ENCODE assay signal across 19 mouse cellular contexts in the genomic region with DNA sequence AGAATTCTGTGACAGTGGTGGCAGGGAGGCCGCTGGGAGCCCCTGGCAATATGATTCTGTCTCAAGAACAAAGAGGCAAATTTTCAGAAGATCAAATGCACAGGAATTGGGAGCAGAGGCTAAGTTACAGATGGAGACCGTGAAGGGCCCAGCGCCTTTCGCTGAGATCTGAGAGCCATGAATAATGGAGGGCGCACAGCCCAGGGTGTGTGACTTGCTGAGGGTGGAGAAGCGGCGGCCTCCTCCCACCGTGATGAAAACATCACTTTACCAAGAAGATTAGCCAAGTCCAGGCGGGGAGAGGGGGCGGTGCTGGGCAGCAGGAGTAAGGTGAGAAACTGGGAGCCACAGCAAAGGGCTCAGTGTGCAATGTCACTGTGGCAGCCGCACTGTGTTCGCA.
DNase-seq lines count a peak whose midpoint lies in the region; ATAC-seq and TF ChIP-seq lines count a peak whose summit lies in the region.
"Had no signal": no experiment of that assay in that cellular context is flagged by ENCODE, and none has a peak within 500 bp of the region (broad histone marks: within the 10 kb centered on the region; RNA-seq: fewer than 3 reads in every experiment).

No protein-coding gene starts in this region.

- in situ Hi-C loops in ES-E14 (cut with MboI; ENCODE audit: low sequenced_read_pairs in 2 of 2, unreplicated experiment in 2 of 2), result no loop called here

- no peak overlapping the region for H3K4me2 ChIP-seq in midbrain, embryonic 11.5 days
- H3K4me2 ChIP-seq in midbrain, postnatal 0 days (ENCODE audit: low read depth, low read length, poor library complexity, severe bottlenecking), result no peak overlapping the region
- no peak overlapping the region for H3K4me2 ChIP-seq in midbrain, embryonic 12.5 days (replicated peaks)
- no peak overlapping the region for H3K4me2 ChIP-seq in liver, embryonic 11.5 days
- H3K4me2 ChIP-seq: forebrain, embryonic 15.5 days; heart, embryonic 11.5 days; heart, embryonic 15.5 days; hindbrain, embryonic 13.5 days had no signal

- no peak for ATAC-seq in midbrain, embryonic 11.5 days (ENCODE audit: low FRiP score)
- no peak for ATAC-seq in midbrain, postnatal 0 days (ENCODE audit: low FRiP score)
- no peak for ATAC-seq in midbrain, embryonic 12.5 days (ENCODE audit: low FRiP score, low read depth)
- no peak for ATAC-seq in liver, embryonic 11.5 days (replicated peaks; ENCODE audit: low FRiP score)
- ATAC-seq: activated CD4-positive, CD25-positive, alpha-beta regulatory T cell, adult 4 months; forebrain, embryonic 15.5 days; hindbrain, postnatal 0 days; Patski had no signal

- H3K9ac ChIP-seq in midbrain, embryonic 11.5 days (ENCODE audit: low read length), result peak overlapping the region; percentile 27; the same call in 1 of the 2 replicates
- no peak overlapping the region for H3K9ac ChIP-seq in midbrain, postnatal 0 days (replicated peaks; ENCODE audit: low read length, poor library complexity, severe bottlenecking)
- peak overlapping the region; percentile 13; the same call in 1 of the 2 replicates for H3K9ac ChIP-seq in ES-E14 (ENCODE audit: insufficient read depth, low read depth, low read length, poor library complexity, severe bottlenecking)
- no peak overlapping the region for H3K9ac ChIP-seq in midbrain, embryonic 12.5 days (replicated peaks)
- H3K9ac ChIP-seq in liver, embryonic 11.5 days (ENCODE audit: low read depth, low read length), result no peak overlapping the region
- H3K9ac ChIP-seq: forebrain, embryonic 15.5 days; heart, embryonic 15.5 days; hindbrain, embryonic 13.5 days had no signal

- WGBS in midbrain, embryonic 11.5 days, result 35% methylated on average over 12 of the region's 12 CpGs
- WGBS in midbrain, postnatal 0 days, result 23% methylated on average over 12 of the region's 12 CpGs
- WGBS in midbrain, embryonic 12.5 days, result 25% methylated on average over 12 of the region's 12 CpGs
- WGBS in liver, embryonic 11.5 days, result 28% methylated on average over 12 of the region's 12 CpGs

- no peaks in the 10 kb centered on the region for H3K9me3 ChIP-seq in midbrain, embryonic 11.5 days (ENCODE audit: control insufficient read depth, low read length)
- no peaks in the 10 kb centered on the region for H3K9me3 ChIP-seq in midbrain, postnatal 0 days (ENCODE audit: low read length)
- H3K9me3 ChIP-seq in ES-E14 (ENCODE audit: control insufficient read depth, insufficient read depth, low read depth, low read length), result no peaks in the 10 kb centered on the region
- no peaks in the 10 kb centered on the region for H3K9me3 ChIP-seq in midbrain, embryonic 12.5 days
- H3K9me3 ChIP-seq in liver, embryonic 11.5 days (ENCODE audit: control insufficient read depth, low read length), result no peaks in the 10 kb centered on the region
- H3K9me3 ChIP-seq: forebrain, embryonic 15.5 days; heart, embryonic 15.5 days; hindbrain, embryonic 13.5 days had no signal

- no peak overlapping the region for H3K4me3 ChIP-seq in midbrain, embryonic 11.5 days (ENCODE audit: low read depth, low read length)
- H3K4me3 ChIP-seq in midbrain, postnatal 0 days (ENCODE audit: low read depth, low read length), result no peak overlapping the region
- peak overlapping the region in 1 of 2 experiments; percentile 56; a peak in 2 of 4 replicates for H3K4me3 ChIP-seq in ES-E14 (ENCODE audit: insufficient read depth in 1 of 2, low read depth in 1 of 2, low read length in 2 of 2, poor library complexity in 1 of 2, severe bottlenecking in 1 of 2)
- no peak overlapping the region for H3K4me3 ChIP-seq in midbrain, embryonic 12.5 days
- no peak overlapping the region for H3K4me3 ChIP-seq in liver, embryonic 11.5 days (ENCODE audit: low read depth, low read length)
- H3K4me3 ChIP-seq: forebrain, embryonic 15.5 days; heart, adult 2 months; heart, embryonic 15.5 days; hindbrain, embryonic 13.5 days had no signal

- peaks cover 9% of the 10 kb centered on the region; the same call in 1 of the 2 replicates for H3K27me3 ChIP-seq in midbrain, embryonic 11.5 days (ENCODE audit: control insufficient read depth, insufficient read depth, low read length)
- H3K27me3 ChIP-seq in midbrain, postnatal 0 days (ENCODE audit: insufficient read depth, low read length), result no peaks in the 10 kb centered on the region
- peaks cover 46% of the 10 kb centered on the region for H3K27me3 ChIP-seq in midbrain, embryonic 12.5 days
- H3K27me3 ChIP-seq in liver, embryonic 11.5 days (replicated peaks; ENCODE audit: control insufficient read depth, insufficient read depth, low read length), result peaks cover 39% of the 10 kb centered on the region
- H3K27me3 ChIP-seq: forebrain, embryonic 15.5 days had no signal

- H3K4me1 ChIP-seq in midbrain, embryonic 11.5 days (ENCODE audit: control insufficient read depth, insufficient read depth, low read length), result peaks cover 24% of the 10 kb centered on the region
- H3K4me1 ChIP-seq in midbrain, postnatal 0 days (ENCODE audit: insufficient read depth, low read length), result 0 out of 2 replicates have a peak, but pooled peaks cover 15% of the 10 kb centered on the region
- H3K4me1 ChIP-seq in ES-E14 (ENCODE audit: control insufficient read depth in 2 of 2, insufficient read depth in 2 of 2, low read length in 2 of 2, poor library complexity in 1 of 2), result peaks cover 0 to 6% of the 10 kb centered on the region in 2 experiments; a peak in 2 of 4 replicates
- peaks cover 32% of the 10 kb centered on the region for H3K4me1 ChIP-seq in midbrain, embryonic 12.5 days
- H3K4me1 ChIP-seq in liver, embryonic 11.5 days (replicated peaks; ENCODE audit: control insufficient read depth, insufficient read depth, low read length), result no peaks in the 10 kb centered on the region
- H3K4me1 ChIP-seq: heart, embryonic 15.5 days had no signal

- H3K36me3 ChIP-seq in midbrain, embryonic 11.5 days (ENCODE audit: control insufficient read depth, insufficient read depth, low read length), result no peaks in the 10 kb centered on the region
- H3K36me3 ChIP-seq in midbrain, postnatal 0 days (ENCODE audit: insufficient read depth, low read length), result no peaks in the 10 kb centered on the region
- no peaks in the 10 kb centered on the region for H3K36me3 ChIP-seq in ES-E14 (ENCODE audit: control insufficient read depth, insufficient read depth, low read length, poor library complexity, severe bottlenecking)
- H3K36me3 ChIP-seq in midbrain, embryonic 12.5 days, result no peaks in the 10 kb centered on the region
- H3K36me3 ChIP-seq in liver, embryonic 11.5 days (ENCODE audit: control insufficient read depth, insufficient read depth, low read length), result no peaks in the 10 kb centered on the region
- H3K36me3 ChIP-seq: forebrain, embryonic 15.5 days; heart, embryonic 15.5 days; hindbrain, embryonic 13.5 days had no signal

- no peak for DNase-seq in midbrain, embryonic 11.5 days (ENCODE audit: low spot score, missing footprints)
- no peak for DNase-seq in midbrain, postnatal 0 days (ENCODE audit: low spot score)
- no peak for DNase-seq in ES-E14 (ENCODE audit: low read depth, low spot score)
- DNase-seq in liver, embryonic 11.5 days (ENCODE audit: low spot score), result no peak
- DNase-seq in spleen, adult 18-20 months, result no peak
- no peak for DNase-seq in thymus, postnatal 36 days
- DNase-seq: adrenal gland, postnatal 14 days; cerebellum, adult 2 months; gastrocnemius, postnatal 14 days; heart, adult 2 months; heart, postnatal 14 days had no signal

- H3K27ac ChIP-seq in midbrain, embryonic 11.5 days (ENCODE audit: low read depth, low read length), result no peak overlapping the region
- no peak overlapping the region for H3K27ac ChIP-seq in midbrain, postnatal 0 days (ENCODE audit: low read depth, low read length)
- no peak overlapping the region for H3K27ac ChIP-seq in ES-E14 (ENCODE audit: insufficient read depth, low read depth, low read length, poor library complexity, severe bottlenecking)
- 0 out of 2 replicates have a peak overlapping the region, but pooled peaks have one; percentile 26 for H3K27ac ChIP-seq in midbrain, embryonic 12.5 days (replicated peaks)
- no peak overlapping the region for H3K27ac ChIP-seq in liver, embryonic 11.5 days (ENCODE audit: low read depth, low read length)
- H3K27ac ChIP-seq: forebrain, embryonic 15.5 days; heart, adult 2 months; heart, embryonic 15.5 days; hindbrain, embryonic 13.5 days; hindbrain, postnatal 0 days had no signal

- TF ChIP-seq CTCF in midbrain, postnatal 0 days (IDR thresholded peaks at IDR 0.05), result no peak

TF ChIP-seq in ES-E14, 5 proteins besides CTCF, POLR2A, EP300 and RAD21:
- TF ChIP-seq MAFK (IDR thresholded peaks at IDR 0.05; ENCODE audit: insufficient read depth, low read depth, low read length) (no peak), HCFC1 (IDR thresholded peaks at IDR 0.05; ENCODE audit: borderline replicate concordance, insufficient read depth, low read length) (no peak), CHD2 (IDR thresholded peaks at IDR 0.05; ENCODE audit: low read depth, low read length) (no peak), ZNF384 (IDR thresholded peaks at IDR 0.05; ENCODE audit: low read depth, low read length) (no peak), ZC3H11A (IDR thresholded peaks at IDR 0.05; ENCODE audit: borderline replicate concordance, low read depth, low read length) (no peak)

Comparison
In these comparisons a context has a peak if more than half of its experiments do, and no peak if none do; other contexts are left out.
1. H3K9ac ChIP-seq: peak in midbrain, embryonic 11.5 days (single experiment) and ES-E14 (single experiment); none in midbrain, postnatal 0 days (single experiment), midbrain, embryonic 12.5 days (single experiment) and liver, embryonic 11.5 days (single experiment).